Mouse (Mus musculus) embryonic fibroblast, embryonic 13.5 days (primary cell): ENCODE data around the gene Psrc1. TPM values are rescaled to one million over a fixed set of nuclear protein-coding genes. Genes with fewer than 3 reads are reported as not detected.

ENCODE experiments used
- H3K27ac ChIP-seq: 2 replicates; pipeline ENCODE4 v1.5.1; 2012; ENCODE audit warnings: low read length, control low read depth, inconsistent platforms; ENCODE audit not compliant: insufficient read depth
- H3K4me1 ChIP-seq: 2 replicates; pipeline ENCODE4 v1.6.1; 2011; ENCODE audit warnings: low read length; ENCODE audit not compliant: control insufficient read depth, insufficient read depth
- H3K4me3 ChIP-seq: 2 replicates; pipeline ENCODE4 v1.5.1; 2011; ENCODE audit warnings: mild to moderate bottlenecking, control low read depth, low read length; ENCODE audit not compliant: insufficient read depth
- CTCF ChIP-seq: IDR thresholded peaks from 2 replicates; pipeline ENCODE4 v1.5.1; 2011; ENCODE audit warnings: mild to moderate bottlenecking, control low read depth, low read length, moderate library complexity, borderline replicate concordance; ENCODE audit not compliant: insufficient read depth
- POLR2A ChIP-seq: IDR thresholded peaks from 2 replicates; pipeline ENCODE4 v1.6.1; 2011; ENCODE audit warnings: low read depth, mild to moderate bottlenecking, control low read depth, low read length, moderate library complexity
- polyA plus RNA-seq: library from polyadenylated mRNA; stranded (reverse); fragments of >200 nt; gene quantifications from 2 replicates; pipeline ENCODE4 v1.2.4, GENCODE M21; 2011; ENCODE audit warnings: low read depth; ENCODE audit not compliant: missing spikeins, insufficient read length

The Psrc1 gene
- polyA plus RNA-seq, 1 experiment, result 149 TPM

DNA sequence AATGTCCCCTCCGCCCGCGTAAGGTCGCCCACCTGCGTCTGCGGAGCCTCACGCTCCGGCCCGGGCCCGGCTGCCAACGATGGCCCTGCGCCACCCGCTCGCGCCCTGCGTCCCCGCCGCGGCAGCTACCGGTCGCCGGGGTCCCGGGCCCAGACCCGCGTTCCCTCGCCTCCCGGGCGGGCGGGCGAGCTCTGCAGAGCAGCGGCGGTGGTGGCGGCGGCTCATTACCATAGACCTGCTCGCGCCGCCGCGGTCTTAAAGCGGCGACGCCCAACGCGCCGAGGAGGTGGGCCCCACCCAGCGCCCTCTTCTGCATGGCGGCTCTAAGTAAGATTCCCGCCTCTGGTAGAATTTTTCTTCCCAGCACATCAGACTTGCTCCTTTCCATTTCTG lies 32.2 kb downstream of the Psrc1 start:
- no peaks in the 10 kb centered on the region for H3K4me1 ChIP-seq
- no peak overlapping the region for H3K27ac ChIP-seq
- H3K4me3 ChIP-seq, result peak overlapping the region; percentile 52
- TF ChIP-seq CTCF (no peak), POLR2A (no peak)

DNA sequence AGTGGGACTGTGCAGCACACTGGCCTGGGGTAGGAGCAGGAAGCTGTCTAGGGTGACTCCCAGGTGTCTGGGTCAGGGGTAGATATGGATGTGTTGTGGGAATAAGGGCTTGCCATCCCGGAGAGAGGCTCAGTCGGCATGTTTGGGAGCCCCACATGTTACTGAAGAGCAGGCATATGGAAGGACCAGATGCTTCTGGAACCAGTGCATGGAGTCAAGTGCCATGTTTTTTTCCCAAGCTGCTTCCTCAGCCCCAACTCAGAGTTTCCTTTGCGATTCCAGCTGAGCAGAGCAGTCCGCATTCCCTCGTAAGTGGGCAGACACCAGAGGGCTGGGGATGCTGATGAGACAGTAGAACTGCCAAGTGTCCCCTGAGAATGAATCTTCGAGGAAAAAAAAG lies 39.4 kb downstream of the Psrc1 start:
- H3K4me1 ChIP-seq, result peaks cover 12% of the 10 kb centered on the region; the same call in 1 of the 2 replicates
- H3K27ac ChIP-seq, result no peak overlapping the region
- TF ChIP-seq POLR2A, result no peak
- TF ChIP-seq CTCF, result no peak
- H3K4me3 ChIP-seq, result no peak overlapping the region

DNA sequence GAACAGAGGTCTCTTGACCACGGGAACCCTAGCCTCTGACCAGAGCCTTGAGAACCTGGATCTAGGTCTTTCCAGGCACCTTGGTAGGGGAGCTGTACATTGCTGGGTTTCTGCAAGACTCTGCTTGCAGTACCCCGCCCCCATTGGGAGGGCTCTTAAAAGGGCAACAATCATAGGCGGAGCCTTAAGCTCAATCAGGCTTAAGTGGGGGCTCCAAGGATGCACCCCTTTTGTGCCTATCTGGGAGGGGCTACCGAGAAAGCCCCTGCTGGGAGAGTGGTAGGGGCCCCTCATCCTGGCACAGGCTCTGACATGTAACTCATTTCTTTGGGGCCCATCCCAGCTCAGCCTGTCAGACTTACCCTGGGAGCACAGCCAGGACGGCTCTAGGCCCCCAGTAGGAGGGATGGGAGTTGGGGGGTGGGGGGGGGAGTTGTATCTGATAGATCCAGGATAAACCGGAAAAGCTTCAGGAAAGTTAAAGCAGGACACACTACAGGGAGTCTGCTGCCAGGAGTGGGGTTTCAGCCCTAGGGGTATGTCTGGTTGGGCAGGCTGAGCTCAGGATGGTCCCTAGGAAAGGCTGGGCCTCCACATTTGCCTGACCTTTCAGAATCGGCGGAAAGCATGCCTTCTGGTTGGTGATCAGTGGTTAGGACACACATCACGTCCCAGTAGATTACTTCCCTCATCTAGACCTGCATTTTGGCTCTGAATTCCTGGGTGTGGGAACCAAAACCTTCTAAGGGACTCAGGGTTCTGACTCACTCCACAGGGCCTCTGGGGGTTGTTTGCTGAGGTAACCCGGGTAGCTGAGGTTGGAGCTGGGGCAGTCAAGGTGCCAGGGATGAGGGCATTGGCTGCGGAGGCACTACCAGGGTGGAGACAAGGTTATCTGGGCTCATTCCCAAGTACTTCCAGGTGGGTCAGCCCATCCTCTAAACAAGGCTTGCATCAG lies 40.5 kb downstream of the Psrc1 start:
- 0 out of 2 replicates have a peak overlapping the region, but pooled peaks have one; percentile 23 for H3K27ac ChIP-seq
- H3K4me3 ChIP-seq, result no peak overlapping the region
- peaks cover 12% of the 10 kb centered on the region; the same call in 1 of the 2 replicates for H3K4me1 ChIP-seq
- TF ChIP-seq CTCF (no peak), POLR2A (no peak)

DNA sequence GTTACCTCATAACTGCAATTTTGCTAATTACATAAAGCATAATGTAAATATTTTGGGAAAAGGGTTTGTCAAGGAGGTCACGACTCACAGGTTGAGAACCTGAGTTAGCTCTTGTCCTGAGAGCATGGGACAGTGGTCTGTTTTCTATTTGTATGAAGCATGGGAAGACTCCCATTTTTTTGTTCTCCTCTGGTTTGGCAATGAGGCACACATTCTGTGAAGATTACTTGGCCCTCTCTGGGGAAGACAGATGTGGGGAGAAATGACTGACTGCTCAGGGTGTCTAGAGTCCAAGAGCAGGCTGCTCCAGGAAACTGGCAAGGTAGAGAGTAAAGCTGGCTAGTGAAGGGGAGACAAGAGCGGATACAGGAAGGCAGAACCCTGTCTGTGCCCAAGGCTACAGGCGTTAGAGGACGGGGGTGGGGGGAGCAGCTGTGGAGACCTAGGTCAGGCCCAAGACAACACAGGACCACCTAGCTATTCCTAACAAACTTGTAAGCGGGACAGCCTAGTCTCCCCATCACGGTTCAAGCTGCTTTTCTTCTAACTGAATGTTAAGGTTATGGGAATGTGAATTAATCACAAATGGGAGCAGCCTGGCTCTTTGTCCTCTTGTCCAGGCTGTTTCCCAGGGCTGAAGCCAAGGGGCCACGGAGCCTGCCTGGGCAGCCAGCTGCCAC lies 41.4 kb downstream of the Psrc1 start:
- Histone ChIP-seq H3K4me3 (no peak overlapping the region), H3K27ac (peak overlapping the region; percentile 28; the same call in 1 of the 2 replicates), H3K4me1 (peaks cover 12% of the 10 kb centered on the region; the same call in 1 of the 2 replicates)
- TF ChIP-seq CTCF, result no peak
- TF ChIP-seq POLR2A, result no peak

DNA sequence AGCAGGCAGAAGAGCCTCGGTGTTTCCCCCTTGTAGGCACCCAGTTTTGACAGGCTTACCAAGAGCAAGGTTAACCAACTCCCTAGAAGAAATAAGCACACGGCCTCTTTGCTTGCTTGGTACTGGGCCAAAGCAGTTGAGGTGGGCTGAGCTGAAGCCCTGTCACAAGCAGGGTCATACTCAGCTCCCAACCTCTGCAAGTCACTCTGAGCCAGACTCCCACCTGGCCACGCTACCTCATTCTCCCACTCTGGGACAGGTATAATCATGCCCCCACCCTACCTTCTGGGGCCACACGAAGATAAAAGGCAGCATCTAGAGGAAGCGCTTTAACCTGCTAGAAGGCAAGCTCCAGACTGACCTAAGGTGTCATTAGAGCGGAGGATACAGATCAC lies 42.0 kb downstream of the Psrc1 start:
- no peak for TF ChIP-seq CTCF
- no peak for TF ChIP-seq POLR2A
- 0 out of 2 replicates have a peak overlapping the region, but pooled peaks have one; percentile 28 for H3K27ac ChIP-seq
- H3K4me1 ChIP-seq, result peaks cover 12% of the 10 kb centered on the region; the same call in 1 of the 2 replicates
- no peak overlapping the region for H3K4me3 ChIP-seq

DNA sequence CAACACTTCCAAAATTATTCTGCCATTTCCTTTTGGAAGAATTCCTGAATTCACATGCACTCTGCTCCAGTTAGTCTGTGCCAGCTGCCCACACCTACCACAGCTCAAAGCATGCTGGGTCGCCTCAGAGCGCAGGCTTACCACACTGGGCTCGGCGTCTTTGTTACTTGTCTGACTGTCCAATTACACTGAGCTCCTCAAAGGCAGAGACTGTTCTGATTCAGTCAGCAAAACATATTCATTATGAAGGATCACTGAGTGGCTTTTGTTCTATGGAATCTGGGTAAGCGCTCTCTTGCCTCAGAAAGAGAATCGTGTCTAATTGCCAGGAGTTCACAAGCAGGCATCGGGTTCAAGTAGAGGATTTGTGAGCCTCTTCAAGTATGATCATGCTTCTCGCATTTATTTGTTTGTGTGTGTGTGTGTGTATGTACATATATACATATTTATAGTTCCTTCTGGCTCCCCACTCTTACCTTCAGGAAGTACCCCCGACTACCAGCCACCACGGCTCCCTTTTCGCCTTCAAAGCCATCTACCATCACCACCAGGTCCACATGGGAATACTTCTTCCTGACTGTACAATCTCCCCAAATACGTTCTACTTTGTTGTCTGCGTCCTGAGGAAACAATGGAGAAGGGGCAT lies 49.0 kb downstream of the Psrc1 start:
- no peak overlapping the region for H3K27ac ChIP-seq
- no peak overlapping the region for H3K4me3 ChIP-seq
- no peaks in the 10 kb centered on the region for H3K4me1 ChIP-seq
- no peak for TF ChIP-seq POLR2A
- TF ChIP-seq CTCF, result no peak

DNA sequence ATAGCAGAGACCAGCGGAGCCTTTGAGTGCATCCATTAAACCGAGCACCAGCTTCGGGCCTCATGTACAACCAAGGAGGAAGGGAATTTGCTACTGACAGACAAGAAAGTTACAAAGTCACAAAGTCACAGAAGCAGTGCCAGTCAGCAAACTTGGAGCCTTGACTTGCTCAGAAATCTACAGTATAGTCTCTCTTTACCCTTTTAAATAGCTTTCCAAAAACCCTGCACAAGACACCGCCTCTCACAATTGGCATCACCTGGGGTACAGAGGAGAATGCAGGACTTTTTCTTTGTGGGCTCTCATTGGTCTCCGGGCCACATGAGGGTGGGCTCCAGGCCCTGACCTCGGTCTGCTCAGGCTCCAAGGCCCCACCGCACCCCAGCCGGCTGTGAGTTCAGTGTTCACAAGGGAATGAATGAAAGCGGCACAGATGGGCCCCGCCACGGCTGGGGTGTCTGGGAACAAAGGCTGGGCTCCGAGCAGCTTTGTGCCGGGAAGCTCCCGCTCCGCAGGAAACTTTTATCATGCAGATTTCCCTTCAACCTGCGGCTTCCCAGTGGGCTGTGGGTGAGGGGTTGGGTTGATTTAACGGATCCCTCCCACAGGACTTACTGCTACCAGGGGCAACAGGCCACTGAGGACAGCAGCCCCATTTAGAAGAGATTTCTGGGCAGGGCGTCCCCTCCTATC lies 49.7 kb downstream of the Psrc1 start:
- H3K4me3 ChIP-seq, result no peak overlapping the region
- no peaks in the 10 kb centered on the region for H3K4me1 ChIP-seq
- H3K27ac ChIP-seq, result no peak overlapping the region
- TF ChIP-seq CTCF, result no peak
- no peak for TF ChIP-seq POLR2A

DNA sequence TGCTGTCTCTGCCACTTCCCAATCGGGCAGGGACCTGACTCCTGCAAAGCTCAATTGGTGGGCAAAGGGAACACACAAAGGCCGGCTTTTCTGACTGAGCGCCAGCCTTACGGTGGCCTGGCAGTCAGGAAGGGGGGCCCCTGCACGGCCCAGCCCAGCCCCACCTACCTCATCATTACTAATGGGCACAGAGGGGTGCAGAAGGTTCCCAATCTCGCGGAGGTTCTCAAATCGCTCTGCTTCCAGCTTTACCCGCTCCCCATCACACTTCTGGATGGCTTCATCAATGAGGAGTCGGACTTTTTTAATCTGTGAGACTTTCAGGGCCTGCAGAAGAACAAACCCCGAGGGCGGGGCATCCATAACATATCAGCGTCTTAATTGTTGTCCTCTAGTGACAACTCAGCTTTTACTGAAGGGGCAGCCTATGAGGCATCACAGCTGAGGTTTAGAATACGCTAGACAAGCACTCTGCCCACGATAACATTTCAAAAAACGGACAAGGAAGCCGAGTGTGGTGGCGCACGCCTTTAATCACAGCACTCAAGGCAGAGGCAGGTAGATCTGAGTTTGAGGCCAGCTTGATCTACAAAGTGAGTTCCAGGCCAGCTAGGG lies 50.3 kb downstream of the Psrc1 start:
- TF ChIP-seq POLR2A (no peak), CTCF (no peak)
- H3K4me3 ChIP-seq, result no peak overlapping the region
- no peak overlapping the region for H3K27ac ChIP-seq
- peaks cover 1% of the 10 kb centered on the region; the same call in 1 of the 2 replicates for H3K4me1 ChIP-seq
